Mouse (Mus musculus): ENCODE results near the gene Npas3. TPM values are rescaled to one million over a fixed set of nuclear protein-coding genes. Genes with fewer than 3 reads are reported as not detected.

Npas3 gene
- polyA plus RNA-seq, 1 experiment from 2014 or later, result 25.9 TPM

DNA sequence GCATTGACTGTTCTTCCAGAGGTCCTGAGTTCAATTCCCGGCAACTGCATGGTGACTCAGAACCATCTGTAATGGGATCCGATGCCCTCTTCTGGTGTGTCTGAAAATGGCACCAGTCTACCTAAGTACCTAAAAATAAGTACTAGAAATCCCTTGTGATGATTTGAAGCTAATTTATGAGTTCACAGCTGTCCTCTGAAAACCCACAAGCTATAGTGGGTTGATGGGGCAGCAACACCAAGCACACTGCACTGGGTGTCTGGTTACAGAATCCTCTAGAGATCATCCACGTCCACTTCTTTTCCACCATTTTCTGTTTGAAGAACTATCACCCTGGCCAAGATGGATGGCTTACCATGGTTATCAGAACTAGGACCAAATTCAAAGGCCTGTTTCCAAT, 789.1 kb downstream of the Npas3 start:
- DNase-seq (ENCODE audit: low spot score) (no peak), ATAC-seq (ENCODE audit: low FRiP score) (no peak)
- Histone ChIP-seq H3K4me3 (replicated peaks; ENCODE audit: low read length) (no peak overlapping the region), H3K4me1 (replicated peaks; ENCODE audit: control insufficient read depth, insufficient read depth, low read length) (peaks cover 26% of the 10 kb centered on the region), H3K4me2 (replicated peaks) (no peak overlapping the region), H3K27ac (no peak overlapping the region), H3K36me3 (replicated peaks; ENCODE audit: control insufficient read depth, insufficient read depth) (no peaks in the 10 kb centered on the region), H3K27me3 (ENCODE audit: control insufficient read depth, insufficient read depth, low read length) (no peaks in the 10 kb centered on the region), H3K9me3 (ENCODE audit: control insufficient read depth, low read length) (no peaks in the 10 kb centered on the region), H3K9ac (no peak overlapping the region)
- WGBS, result 93% methylated on average over 3 of the region's 3 CpGs

DNA sequence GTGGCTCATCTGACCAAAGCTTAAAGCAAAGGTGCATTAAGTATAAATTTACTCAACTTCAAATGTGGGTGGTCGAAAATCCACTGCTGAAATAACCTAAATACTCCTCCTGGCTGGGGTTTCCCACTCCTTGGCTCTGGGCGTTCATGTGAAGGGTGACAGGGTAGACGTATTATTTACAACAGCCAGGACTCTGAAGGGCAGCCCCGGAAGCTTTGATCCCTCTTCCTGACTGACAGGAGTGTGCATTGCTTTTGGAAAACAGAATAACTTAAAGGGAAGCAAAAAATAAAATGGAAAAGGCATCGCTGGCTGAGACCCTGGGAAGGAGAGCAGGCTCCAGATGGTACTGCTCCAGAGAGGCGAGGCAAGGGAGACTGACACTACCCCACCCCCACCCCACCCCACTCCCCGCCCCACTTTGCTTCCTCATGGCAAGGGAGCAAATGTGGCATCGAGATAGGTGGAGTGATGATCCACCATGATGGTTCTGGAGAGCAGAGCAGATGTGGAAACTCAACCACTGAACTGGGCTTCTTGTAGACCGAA, 794.6 kb downstream of the Npas3 start:
- ATAC-seq (ENCODE audit: low FRiP score), result no peak

DNA sequence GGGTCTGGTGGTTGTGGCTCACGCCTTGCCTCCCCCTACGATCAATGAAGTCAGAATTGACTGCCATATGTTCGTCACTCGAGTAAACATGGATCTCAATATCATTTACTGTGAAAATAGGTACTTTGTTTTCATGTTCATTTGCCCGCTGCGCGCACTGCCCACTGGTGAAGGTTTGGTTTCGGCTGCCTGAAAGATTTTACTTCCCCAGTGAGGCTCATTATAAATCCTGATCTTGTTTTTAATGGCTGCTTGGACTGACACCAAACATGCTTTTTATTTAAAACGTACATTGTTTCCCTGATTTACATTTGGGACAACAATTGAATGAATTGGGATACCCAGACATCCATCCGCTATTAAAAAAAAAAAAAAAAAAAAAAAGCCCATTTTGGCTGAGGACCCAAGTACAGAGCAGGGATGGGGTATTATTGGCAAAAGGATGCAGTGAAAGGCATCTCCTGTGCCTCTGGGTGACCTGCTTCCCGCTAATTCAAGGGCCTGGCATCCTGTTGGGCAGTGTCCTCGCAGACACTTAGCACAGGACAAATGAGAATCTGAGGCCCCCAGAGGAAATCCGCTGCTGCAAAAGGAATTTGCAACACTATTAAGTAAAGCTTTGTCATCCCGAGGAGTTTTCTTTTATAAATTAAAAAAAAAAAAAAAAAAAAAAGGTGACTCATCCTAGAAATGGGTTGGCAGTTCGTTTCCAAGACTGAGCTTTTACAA, 796.3 kb downstream of the Npas3 start:
- Histone ChIP-seq H3K4me1 (replicated peaks; ENCODE audit: control insufficient read depth, insufficient read depth, low read length) (0 out of 2 replicates have a peak, but pooled peaks cover 15% of the 10 kb centered on the region), H3K9ac (no peak overlapping the region), H3K27me3 (ENCODE audit: control insufficient read depth, insufficient read depth, low read length) (no peaks in the 10 kb centered on the region), H3K4me2 (replicated peaks) (no peak overlapping the region), H3K36me3 (replicated peaks; ENCODE audit: control insufficient read depth, insufficient read depth) (no peaks in the 10 kb centered on the region), H3K9me3 (ENCODE audit: control insufficient read depth, low read length) (no peaks in the 10 kb centered on the region), H3K4me3 (replicated peaks; ENCODE audit: low read length) (no peak overlapping the region), H3K27ac (no peak overlapping the region)
- no peak for ATAC-seq (ENCODE audit: low FRiP score)
- 46% methylated on average over 15 of the region's 15 CpGs for WGBS
- DNase-seq (ENCODE audit: low spot score), result no peak

More for the DNA sequence above, 794.6 kb downstream of the Npas3 start:
- 0 out of 2 replicates have a peak, but pooled peaks cover 15% of the 10 kb centered on the region for H3K4me1 ChIP-seq (replicated peaks; ENCODE audit: control insufficient read depth, insufficient read depth, low read length)
- H3K4me2 ChIP-seq (replicated peaks), result no peak overlapping the region
- no peak overlapping the region for H3K27ac ChIP-seq
- H3K9ac ChIP-seq, result no peak overlapping the region
- no peaks in the 10 kb centered on the region for H3K9me3 ChIP-seq (ENCODE audit: control insufficient read depth, low read length)
- no peaks in the 10 kb centered on the region for H3K27me3 ChIP-seq (ENCODE audit: control insufficient read depth, insufficient read depth, low read length)
- no peak overlapping the region for H3K4me3 ChIP-seq (replicated peaks; ENCODE audit: low read length)
- no peak for DNase-seq (ENCODE audit: low spot score)
- WGBS, result 45% methylated on average over 9 of the region's 9 CpGs
- no peaks in the 10 kb centered on the region for H3K36me3 ChIP-seq (replicated peaks; ENCODE audit: control insufficient read depth, insufficient read depth)

DNA sequence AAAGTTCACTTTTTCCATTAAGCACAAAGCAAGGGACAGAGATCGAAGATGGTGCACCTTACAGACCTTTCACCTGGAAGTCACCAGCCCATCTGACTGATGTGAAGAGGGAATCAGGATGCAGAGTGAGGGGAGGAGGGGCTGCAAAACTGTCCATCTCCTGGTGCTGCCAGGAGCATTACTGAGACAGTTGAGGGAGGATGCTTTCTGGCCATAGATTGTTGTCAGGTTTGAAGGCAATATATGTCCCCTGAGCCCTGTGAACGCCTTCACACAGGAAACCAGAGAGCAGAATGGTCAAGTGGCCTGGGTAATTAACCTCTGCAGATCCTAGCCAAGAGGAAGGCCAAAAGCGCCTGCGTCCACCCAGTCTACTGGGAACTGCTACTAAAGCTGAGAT, 796.9 kb downstream of the Npas3 start:
- H3K4me2 ChIP-seq (replicated peaks), result no peak overlapping the region
- 74% methylated on average over 4 of the region's 4 CpGs for WGBS
- H3K9ac ChIP-seq, result no peak overlapping the region
- no peak overlapping the region for H3K4me3 ChIP-seq (replicated peaks; ENCODE audit: low read length)
- no peaks in the 10 kb centered on the region for H3K27me3 ChIP-seq (ENCODE audit: control insufficient read depth, insufficient read depth, low read length)
- H3K9me3 ChIP-seq (ENCODE audit: control insufficient read depth, low read length), result no peaks in the 10 kb centered on the region
- DNase-seq (ENCODE audit: low spot score), result no peak
- ATAC-seq (ENCODE audit: low FRiP score), result no peak
- no peak overlapping the region for H3K27ac ChIP-seq
- H3K36me3 ChIP-seq (replicated peaks; ENCODE audit: control insufficient read depth, insufficient read depth), result no peaks in the 10 kb centered on the region
- H3K4me1 ChIP-seq (replicated peaks; ENCODE audit: control insufficient read depth, insufficient read depth, low read length), result 0 out of 2 replicates have a peak, but pooled peaks cover 15% of the 10 kb centered on the region

DNA sequence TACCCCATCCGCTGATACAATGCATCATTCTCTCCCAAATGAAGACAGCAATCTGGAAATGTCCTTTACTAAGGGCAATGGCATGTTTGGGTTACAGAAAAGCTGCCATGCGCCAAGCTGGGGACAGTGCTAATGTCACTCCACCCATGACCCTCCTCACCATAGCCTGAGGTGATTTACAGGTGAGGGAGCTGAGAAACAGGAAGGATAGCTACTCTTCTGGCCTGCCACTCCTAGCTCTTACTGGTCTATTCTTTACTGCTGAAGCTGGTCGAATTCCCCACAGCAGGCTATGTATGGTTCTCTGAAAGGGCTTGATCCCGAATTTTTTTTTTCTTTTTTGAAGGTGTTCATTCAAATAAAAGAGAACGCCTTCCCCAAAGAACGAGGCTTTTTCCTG, 798.3 kb downstream of the Npas3 start:
- ATAC-seq (ENCODE audit: low FRiP score) (no peak), DNase-seq (ENCODE audit: low spot score) (no peak)
- no peak overlapping the region for H3K9ac ChIP-seq
- 45% methylated on average over 6 of the region's 6 CpGs for WGBS
- no peaks in the 10 kb centered on the region for H3K36me3 ChIP-seq (replicated peaks; ENCODE audit: control insufficient read depth, insufficient read depth)
- no peaks in the 10 kb centered on the region for H3K27me3 ChIP-seq (ENCODE audit: control insufficient read depth, insufficient read depth, low read length)
- no peak overlapping the region for H3K27ac ChIP-seq
- no peak overlapping the region for H3K4me2 ChIP-seq (replicated peaks)
- H3K4me1 ChIP-seq (replicated peaks; ENCODE audit: control insufficient read depth, insufficient read depth, low read length), result 0 out of 2 replicates have a peak, but pooled peaks cover 15% of the 10 kb centered on the region
- H3K9me3 ChIP-seq (ENCODE audit: control insufficient read depth, low read length), result no peaks in the 10 kb centered on the region
- no peak overlapping the region for H3K4me3 ChIP-seq (replicated peaks; ENCODE audit: low read length)

DNA sequence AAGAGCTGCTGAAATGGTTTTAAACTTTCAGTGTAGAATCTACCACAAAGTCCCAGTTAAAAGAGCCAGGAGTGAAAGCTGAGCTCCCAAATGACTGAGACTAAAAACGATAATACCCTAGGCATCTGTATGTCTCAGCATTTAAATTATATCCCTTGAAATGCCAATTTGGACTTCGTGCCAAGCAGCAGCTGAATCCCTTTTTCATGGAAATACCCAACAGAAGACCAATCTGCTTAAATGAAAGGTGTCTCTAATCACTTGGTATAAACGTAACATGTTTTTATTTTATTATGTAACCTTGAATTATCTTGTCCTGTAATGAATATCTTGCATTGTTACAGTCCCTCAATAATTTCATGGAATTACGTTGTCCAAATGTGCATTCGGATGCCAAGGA, 799.6 kb downstream of the Npas3 start:
- ATAC-seq (ENCODE audit: low FRiP score), result no peak
- H3K4me1 ChIP-seq (replicated peaks; ENCODE audit: control insufficient read depth, insufficient read depth, low read length), result peaks cover 21% of the 10 kb centered on the region; the same call in 1 of the 2 replicates
- no peak overlapping the region for H3K4me3 ChIP-seq (replicated peaks; ENCODE audit: low read length)

DNA sequence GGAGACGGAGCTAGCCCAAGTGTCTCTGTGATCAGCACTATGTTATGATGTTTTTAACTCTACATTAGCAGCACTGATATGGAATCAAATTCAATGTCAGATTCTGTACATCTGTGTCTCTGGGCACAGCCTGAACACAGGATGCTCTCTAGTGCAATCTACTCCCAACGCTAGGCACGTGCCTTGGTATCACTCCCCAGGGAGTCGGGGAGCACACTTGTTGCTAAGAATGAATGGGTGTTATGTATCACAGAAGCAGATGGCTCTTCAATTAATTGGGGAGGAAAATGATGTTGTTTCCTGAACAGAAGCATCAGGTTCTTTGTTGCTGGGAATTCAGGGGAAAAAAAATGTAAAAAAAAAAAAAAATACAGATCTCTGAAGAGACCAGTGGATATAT, 801.4 kb downstream of the Npas3 start:
- WGBS, result 68% methylated on average over 4 of the region's 4 CpGs
- H3K27ac ChIP-seq, result no peak overlapping the region
- no peaks in the 10 kb centered on the region for H3K36me3 ChIP-seq (replicated peaks; ENCODE audit: control insufficient read depth, insufficient read depth)
- no peak overlapping the region for H3K4me2 ChIP-seq (replicated peaks)
- no peaks in the 10 kb centered on the region for H3K27me3 ChIP-seq (ENCODE audit: control insufficient read depth, insufficient read depth, low read length)
- no peak for ATAC-seq (ENCODE audit: low FRiP score)
- H3K4me1 ChIP-seq (replicated peaks; ENCODE audit: control insufficient read depth, insufficient read depth, low read length), result peaks cover 20% of the 10 kb centered on the region; the same call in 1 of the 2 replicates
- no peak for DNase-seq (ENCODE audit: low spot score)
- no peak overlapping the region for H3K9ac ChIP-seq
- H3K9me3 ChIP-seq (ENCODE audit: control insufficient read depth, low read length), result no peaks in the 10 kb centered on the region
- no peak overlapping the region for H3K4me3 ChIP-seq (replicated peaks; ENCODE audit: low read length)

More for the DNA sequence above, 799.6 kb downstream of the Npas3 start:
- no peaks in the 10 kb centered on the region for H3K9me3 ChIP-seq (ENCODE audit: control insufficient read depth, low read length)
- H3K4me2 ChIP-seq (replicated peaks), result no peak overlapping the region
- no peaks in the 10 kb centered on the region for H3K27me3 ChIP-seq (ENCODE audit: control insufficient read depth, insufficient read depth, low read length)
- no peak overlapping the region for H3K27ac ChIP-seq
- no peaks in the 10 kb centered on the region for H3K36me3 ChIP-seq (replicated peaks; ENCODE audit: control insufficient read depth, insufficient read depth)
- no peak overlapping the region for H3K9ac ChIP-seq
- WGBS, result 60% methylated on average over 5 of the region's 5 CpGs
- no peak for DNase-seq (ENCODE audit: low spot score)

DNA sequence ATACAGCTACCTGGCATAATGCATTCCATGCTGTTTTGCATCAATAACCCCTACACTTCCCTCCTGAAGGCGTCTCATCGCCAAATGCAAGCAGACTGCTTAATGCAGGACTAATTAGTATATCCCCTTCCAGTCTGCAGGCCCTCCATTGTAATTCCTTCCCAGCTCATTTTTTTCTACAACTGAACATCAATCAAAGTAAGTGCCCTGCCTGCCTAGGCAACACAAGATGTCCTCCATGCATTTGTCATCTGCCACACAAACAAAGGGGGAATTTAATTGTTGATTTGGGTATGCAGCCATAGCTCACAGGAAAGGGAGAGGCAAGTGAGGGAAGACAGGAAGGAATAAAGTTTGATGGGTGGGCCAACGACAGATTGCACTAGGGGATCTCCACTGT, 804.5 kb downstream of the Npas3 start:
- Histone ChIP-seq H3K27ac (peak overlapping the region; percentile 62), H3K4me2 (replicated peaks) (no peak overlapping the region), H3K4me3 (replicated peaks; ENCODE audit: low read length) (no peak overlapping the region), H3K9me3 (ENCODE audit: control insufficient read depth, low read length) (no peaks in the 10 kb centered on the region), H3K9ac (no peak overlapping the region), H3K4me1 (replicated peaks; ENCODE audit: control insufficient read depth, insufficient read depth, low read length) (peaks cover 13% of the 10 kb centered on the region; the same call in 1 of the 2 replicates), H3K27me3 (ENCODE audit: control insufficient read depth, insufficient read depth, low read length) (no peaks in the 10 kb centered on the region), H3K36me3 (replicated peaks; ENCODE audit: control insufficient read depth, insufficient read depth) (no peaks in the 10 kb centered on the region)
- DNase-seq (ENCODE audit: low spot score) (peak; percentile 46), ATAC-seq (ENCODE audit: low FRiP score) (peak; percentile 27; the same call in 1 of the 2 replicates)
- 23% methylated on average over 3 of the region's 3 CpGs for WGBS

DNA sequence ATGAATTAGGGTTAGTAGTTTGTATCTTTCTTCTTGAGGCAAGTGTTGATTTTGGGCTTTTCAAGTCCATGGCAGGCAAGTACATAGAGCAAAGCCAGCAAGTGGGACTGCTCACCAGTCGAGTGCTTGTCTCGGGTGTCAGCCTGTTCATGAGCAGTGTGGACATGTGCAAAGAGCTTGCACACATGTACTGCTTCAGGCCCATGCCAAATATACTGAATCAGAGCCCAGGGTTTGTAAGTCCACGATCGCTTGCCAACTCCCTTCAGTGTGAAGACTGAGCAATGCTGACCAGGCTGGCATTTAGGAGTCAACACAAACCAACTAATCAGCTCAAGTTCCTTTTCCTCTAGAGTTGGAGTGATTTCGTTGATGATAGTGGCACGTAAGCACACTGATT, 805.1 kb downstream of the Npas3 start:
- Histone ChIP-seq H3K4me1 (replicated peaks; ENCODE audit: control insufficient read depth, insufficient read depth, low read length) (peaks cover 13% of the 10 kb centered on the region; the same call in 1 of the 2 replicates), H3K9me3 (ENCODE audit: control insufficient read depth, low read length) (no peaks in the 10 kb centered on the region), H3K9ac (no peak overlapping the region), H3K4me2 (replicated peaks) (no peak overlapping the region), H3K4me3 (replicated peaks; ENCODE audit: low read length) (no peak overlapping the region), H3K36me3 (replicated peaks; ENCODE audit: control insufficient read depth, insufficient read depth) (no peaks in the 10 kb centered on the region), H3K27me3 (ENCODE audit: control insufficient read depth, insufficient read depth, low read length) (no peaks in the 10 kb centered on the region), H3K27ac (peak overlapping the region; percentile 62)
- DNase-seq (ENCODE audit: low spot score) (no peak), ATAC-seq (ENCODE audit: low FRiP score) (no peak)
- WGBS, result 78% methylated on average over 6 of the region's 6 CpGs

Data from hindbrain, embryonic 14.5 days (tissue).